Mouse (Mus musculus) bone marrow macrophage, adult 2 months (primary cell): Measurements from ENCODE around the gene Rab3c.

Source experiments
- CTCF ChIP-seq: IDR thresholded peaks from 2 replicates; pipeline ENCODE4 v1.5.1; 2012; ENCODE audit warnings: low read depth, mild to moderate bottlenecking, low read length, moderate library complexity
- POLR2A ChIP-seq: IDR thresholded peaks from 2 replicates; pipeline ENCODE4 v1.6.1; 2012; ENCODE audit warnings: mild to moderate bottlenecking, low read depth, low read length, borderline replicate concordance

DNA sequence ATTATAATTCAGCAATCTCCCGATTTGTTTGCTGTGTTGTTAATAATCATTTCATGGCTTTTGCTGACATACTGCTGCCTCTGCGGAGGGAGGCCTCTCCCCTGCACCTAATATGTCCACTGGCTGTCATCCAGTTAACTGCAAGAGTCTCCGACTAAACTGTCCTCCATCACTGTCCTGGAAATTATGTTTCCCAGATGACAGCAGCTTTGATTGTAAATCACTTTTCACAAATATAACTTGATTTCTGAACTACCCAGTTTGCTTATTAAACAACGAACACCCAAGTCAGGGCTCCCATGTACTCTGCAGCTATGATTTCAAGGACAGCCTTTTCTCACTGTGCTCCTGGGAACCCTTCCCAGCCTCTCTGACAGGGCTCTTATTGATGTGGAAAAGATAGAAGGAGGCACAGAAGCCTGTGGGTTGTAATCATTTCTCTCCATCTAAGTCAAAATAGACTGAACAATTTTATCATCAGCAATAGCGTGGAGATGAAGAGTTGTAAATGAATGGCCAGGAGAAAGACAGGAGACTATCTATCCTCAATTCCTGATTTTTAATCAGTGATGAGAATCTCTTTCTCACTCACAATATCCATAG lies 49.6 kb downstream of the Rab3c start:
- TF ChIP-seq CTCF (no peak), POLR2A (no peak)
